Mouse (Mus musculus): ENCODE results near the gene B3galt1. TPM values are rescaled to one million over a fixed set of nuclear protein-coding genes. Genes with fewer than 3 reads are reported as not detected.

Gene B3galt1
- total and polyA plus RNA-seq, 3 experiments = not detected

- no peaks in the 10 kb centered on the region for H3K4me1 ChIP-seq (ENCODE audit: control insufficient read depth in 1 of 2, insufficient read depth in 2 of 2, low read length in 2 of 2)
- no peak for TF ChIP-seq CHD2 (IDR thresholded peaks at IDR 0.05; ENCODE audit: low read length)
- no peak for TF ChIP-seq MAZ (IDR thresholded peaks at IDR 0.05; ENCODE audit: low read depth, low read length)
- no peak for TF ChIP-seq MAFK (IDR thresholded peaks at IDR 0.05; ENCODE audit: borderline replicate concordance, low read depth, low read length)
- TF ChIP-seq TAL1 (IDR thresholded peaks at IDR 0.05; ENCODE audit: low read length) = no peak
- no peak for TF ChIP-seq SIN3A (IDR thresholded peaks at IDR 0.05; ENCODE audit: low read length)
- no peak for TF ChIP-seq EP300 (IDR thresholded peaks at IDR 0.05; ENCODE audit: low read depth in 1 of 2, low read length in 2 of 2)
- TF ChIP-seq USF1 (IDR thresholded peaks at IDR 0.05; ENCODE audit: low read depth, low read length) = no peak
- no peak for TF ChIP-seq GATA1 (IDR thresholded peaks at IDR 0.05; ENCODE audit: low read depth, low read length)
- TF ChIP-seq POLR2A (IDR thresholded peaks at IDR 0.05; ENCODE audit: control insufficient read depth in 1 of 2, insufficient read depth in 1 of 2, low read depth in 1 of 2, low read length in 2 of 2, poor library complexity in 1 of 2) = no peak
- no peak for TF ChIP-seq HCFC1 (IDR thresholded peaks at IDR 0.05; ENCODE audit: low read depth, low read length)
- TF ChIP-seq BHLHE40 (IDR thresholded peaks at IDR 0.05; ENCODE audit: borderline replicate concordance, low read depth, low read length) = no peak
- no peak for TF ChIP-seq MAX (IDR thresholded peaks at IDR 0.05; ENCODE audit: low read length)
- no peak for TF ChIP-seq USF2 (IDR thresholded peaks at IDR 0.05; ENCODE audit: borderline replicate concordance in 1 of 2, insufficient read depth in 1 of 2, low read depth in 1 of 2, low read length in 2 of 2)
- no peak for TF ChIP-seq MXI1 (IDR thresholded peaks at IDR 0.05; ENCODE audit: low read depth, low read length)
- TF ChIP-seq UBTF (IDR thresholded peaks at IDR 0.05; ENCODE audit: borderline replicate concordance, insufficient read depth, low read depth, low read length) = no peak
- no peak for TF ChIP-seq GABPA (IDR thresholded peaks at IDR 0.05; ENCODE audit: low read depth, low read length)
- no peak for TF ChIP-seq TCF12 (IDR thresholded peaks at IDR 0.05; ENCODE audit: low read depth, low read length)
- TF ChIP-seq ETS1 (IDR thresholded peaks at IDR 0.05; ENCODE audit: low read depth, low read length) = no peak
- TF ChIP-seq CHD1 (IDR thresholded peaks at IDR 0.05; ENCODE audit: low read depth, low read length) = no peak
- TF ChIP-seq CTCF (IDR thresholded peaks at IDR 0.05 in 2 of 3, conservative IDR thresholded peaks at IDR 0.05 in 1 of 3; ENCODE audit: control insufficient read depth in 1 of 3, insufficient read depth in 1 of 3, low read depth in 2 of 3, low read length in 3 of 3, poor library complexity in 1 of 3, severe bottlenecking in 1 of 3) = no peak
- H3K9me3 ChIP-seq (replicated peaks; ENCODE audit: insufficient read depth, low read length) = no peaks in the 10 kb centered on the region
- no peaks in the 10 kb centered on the region for H3K27me3 ChIP-seq (ENCODE audit: control insufficient read depth in 1 of 2, insufficient read depth in 2 of 2, low read length in 2 of 2)
- no peak for DNase-seq (ENCODE audit: low read depth, low spot score)
- no peak overlapping the region for H3K9ac ChIP-seq (ENCODE audit: control insufficient read depth, low read depth, low read length, poor library complexity, severe bottlenecking)
- H3K4me3 ChIP-seq (ENCODE audit: control insufficient read depth in 1 of 2, insufficient read depth in 1 of 2, low read depth in 2 of 2, low read length in 2 of 2) = no peak overlapping the region
- H3K79me2 ChIP-seq (ENCODE audit: control insufficient read depth, insufficient read depth, low read length, poor library complexity) = no peaks in the 10 kb centered on the region
- no peaks in the 10 kb centered on the region for H3K36me3 ChIP-seq (ENCODE audit: control insufficient read depth in 1 of 2, insufficient read depth in 2 of 2, low read length in 2 of 2)
- no peak overlapping the region for H3K27ac ChIP-seq (ENCODE audit: control insufficient read depth, low read depth, low read length)
These were observed 158.6 kb downstream of the B3galt1 start for GRCm38 (mm10) chr2:67724249-67724648.

GRCm38 (mm10) chr2:67730771-67731170, 165.1 kb downstream of the B3galt1 start:
- Histone ChIP-seq H3K36me3 (ENCODE audit: control insufficient read depth in 1 of 2, insufficient read depth in 2 of 2, low read length in 2 of 2) (no peaks in the 10 kb centered on the region), H3K79me2 (ENCODE audit: control insufficient read depth, insufficient read depth, low read length, poor library complexity) (no peaks in the 10 kb centered on the region), H3K4me3 (ENCODE audit: control insufficient read depth in 1 of 2, insufficient read depth in 1 of 2, low read depth in 2 of 2, low read length in 2 of 2) (no peak overlapping the region), H3K9ac (ENCODE audit: control insufficient read depth, low read depth, low read length, poor library complexity, severe bottlenecking) (no peak overlapping the region), H3K4me1 (ENCODE audit: control insufficient read depth in 1 of 2, insufficient read depth in 2 of 2, low read length in 2 of 2) (no peaks in the 10 kb centered on the region), H3K27ac (ENCODE audit: control insufficient read depth, low read depth, low read length) (no peak overlapping the region), H3K27me3 (ENCODE audit: control insufficient read depth in 1 of 2, insufficient read depth in 2 of 2, low read length in 2 of 2) (no peaks in the 10 kb centered on the region), H3K9me3 (replicated peaks; ENCODE audit: insufficient read depth, low read length) (no peaks in the 10 kb centered on the region)
- TF ChIP-seq MXI1 (IDR thresholded peaks at IDR 0.05; ENCODE audit: low read depth, low read length) (no peak), MAZ (IDR thresholded peaks at IDR 0.05; ENCODE audit: low read depth, low read length) (no peak), GATA1 (IDR thresholded peaks at IDR 0.05; ENCODE audit: low read depth, low read length) (no peak), GABPA (IDR thresholded peaks at IDR 0.05; ENCODE audit: low read depth, low read length) (no peak), ZNF384 (IDR thresholded peaks at IDR 0.05; ENCODE audit: low read depth, low read length) (no peak), TCF12 (IDR thresholded peaks at IDR 0.05; ENCODE audit: low read depth, low read length) (no peak), CTCF (IDR thresholded peaks at IDR 0.05 in 2 of 3, conservative IDR thresholded peaks at IDR 0.05 in 1 of 3; ENCODE audit: control insufficient read depth in 1 of 3, insufficient read depth in 1 of 3, low read depth in 2 of 3, low read length in 3 of 3, poor library complexity in 1 of 3, severe bottlenecking in 1 of 3) (no peak), MAX (IDR thresholded peaks at IDR 0.05; ENCODE audit: low read length) (no peak), CHD1 (IDR thresholded peaks at IDR 0.05; ENCODE audit: low read depth, low read length) (no peak), EP300 (IDR thresholded peaks at IDR 0.05; ENCODE audit: low read depth in 1 of 2, low read length in 2 of 2) (no peak), RCOR1 (IDR thresholded peaks at IDR 0.05; ENCODE audit: low read depth, low read length) (no peak)
- DNase-seq (ENCODE audit: low read depth, low spot score) = no peak

Data from MEL (cell line).